Mouse (Mus musculus) limb, embryonic 11.5 days (tissue): ENCODE results near the gene Commd1. TPM values are rescaled to one million over a fixed set of nuclear protein-coding genes. Genes with fewer than 3 reads are reported as not detected.

Experiments
- ATAC-seq: fragments of 200-750 bp; cut with Nextera tagmentation; 2 replicates; pipeline ENCODE4 v1.8.0; 2017; ENCODE audit warnings: low read depth; ENCODE audit not compliant: insufficient number of reproducible peaks, low FRiP score, low TSS enrichment
- DNase-seq: peaks from one replicate; pipeline ENCODE4 v3.0.0-alpha.2; 2015; ENCODE audit warnings: low spot score
- H3K27ac ChIP-seq: fragments of 300-500 bp; sonication (generic); replicated peaks from 2 replicates; pipeline ENCODE4 v1.5.1; 2014; ENCODE audit warnings: low read depth, mild to moderate bottlenecking, low read length
- H3K27me3 ChIP-seq: fragments of 300-500 bp; sonication (generic); 2 replicates; pipeline ENCODE4 v1.6.1; 2014; ENCODE audit warnings: mild to moderate bottlenecking, low read length, mixed read lengths; ENCODE audit not compliant: control insufficient read depth, insufficient read depth
- H3K36me3 ChIP-seq: fragments of 300-500 bp; sonication (generic); 2 replicates; pipeline ENCODE4 v1.6.1; 2014; ENCODE audit warnings: mild to moderate bottlenecking, low read length, moderate library complexity, mixed read lengths; ENCODE audit not compliant: control insufficient read depth, insufficient read depth
- H3K4me1 ChIP-seq: fragments of 300-500 bp; sonication (generic); 2 replicates; pipeline ENCODE4 v1.6.1; 2014; ENCODE audit warnings: low read length, mixed read lengths; ENCODE audit not compliant: control insufficient read depth, insufficient read depth
- H3K4me2 ChIP-seq: fragments of 300-500 bp; sonication (generic); 2 replicates; pipeline ENCODE4 v1.6.1; 2014; ENCODE audit warnings: low read depth, mild to moderate bottlenecking, moderate library complexity; ENCODE audit not compliant: severe bottlenecking
- H3K4me3 ChIP-seq: fragments of 300-500 bp; sonication (generic); 2 replicates; pipeline ENCODE4 v1.5.1; 2014; ENCODE audit warnings: low read depth, low read length
- H3K9ac ChIP-seq: fragments of 300-500 bp; sonication (generic); 2 replicates; pipeline ENCODE4 v1.6.1; 2014; ENCODE audit warnings: mild to moderate bottlenecking, low read length
- H3K9me3 ChIP-seq: fragments of 300-500 bp; sonication (generic); 2 replicates; pipeline ENCODE4 v1.6.1; 2016; ENCODE audit warnings: low read length; ENCODE audit not compliant: control insufficient read depth
- WGBS: fragments of 180-500 bp; shearing (Covaris S2); extraction: QIAGEN DNeasy Blood & Tissue Kit; methylation state at CpG from one replicate; pipeline ENCODE4 v1.1.7; 2014; 5-methylcytosine and 5-hydroxymethylcytosine counted together
- polyA plus RNA-seq: library from polyadenylated mRNA; unstranded; fragments of >200 nt; fragmentation: Nextera tagmentation; extraction: Ambion mirVana; gene quantifications from 2 replicates; pipeline ENCODE4 v1.2.1, GENCODE M21; 2014

Commd1 gene
- polyA plus RNA-seq, 1 experiment from 2014 or later = 417 TPM

GRCm38 (mm10) chr11:22906453-22906865 lies 75.7 kb downstream of the Commd1 start:
- Histone ChIP-seq H3K4me2 (no peak overlapping the region), H3K27ac (no peak overlapping the region), H3K4me3 (no peak overlapping the region), H3K36me3 (no peaks in the 10 kb centered on the region), H3K27me3 (no peaks in the 10 kb centered on the region), H3K9ac (no peak overlapping the region), H3K4me1 (no peaks in the 10 kb centered on the region), H3K9me3 (no peaks in the 10 kb centered on the region)
- ATAC-seq (no peak), DNase-seq (no peak)

- no peak for ATAC-seq
- no peak for DNase-seq
- Histone ChIP-seq H3K9me3 (no peaks in the 10 kb centered on the region), H3K4me2 (no peak overlapping the region), H3K36me3 (no peaks in the 10 kb centered on the region), H3K4me3 (no peak overlapping the region), H3K9ac (no peak overlapping the region), H3K27me3 (no peaks in the 10 kb centered on the region), H3K27ac (no peak overlapping the region), H3K4me1 (no peaks in the 10 kb centered on the region)
- 86% methylated on average over 2 of the region's 2 CpGs for WGBS
Observed at GRCm38 (mm10) chr11:22902923-22903322, 79.3 kb downstream of the Commd1 start.

- Histone ChIP-seq H3K36me3 (no peaks in the 10 kb centered on the region), H3K4me1 (no peaks in the 10 kb centered on the region), H3K4me2 (no peak overlapping the region), H3K4me3 (no peak overlapping the region), H3K9ac (no peak overlapping the region), H3K9me3 (no peaks in the 10 kb centered on the region), H3K27ac (no peak overlapping the region), H3K27me3 (no peaks in the 10 kb centered on the region)
- WGBS = 81% methylated on average over 3 of the region's 3 CpGs
- no peak for DNase-seq
- ATAC-seq = no peak
Observed at GRCm38 (mm10) chr11:22900041-22900440, 82.1 kb downstream of the Commd1 start.

- Histone ChIP-seq H3K9me3 (no peaks in the 10 kb centered on the region), H3K4me3 (no peak overlapping the region), H3K27ac (no peak overlapping the region), H3K9ac (no peak overlapping the region), H3K4me2 (no peak overlapping the region), H3K36me3 (no peaks in the 10 kb centered on the region), H3K27me3 (no peaks in the 10 kb centered on the region), H3K4me1 (no peaks in the 10 kb centered on the region)
- 93% methylated on average over 4 of the region's 4 CpGs for WGBS
- DNase-seq (no peak), ATAC-seq (no peak)
Observed at GRCm38 (mm10) chr11:22897642-22898041, 84.5 kb downstream of the Commd1 start.

GRCm38 (mm10) chr11:22897127-22897526 lies 85.1 kb downstream of the Commd1 start:
- Histone ChIP-seq H3K9ac (no peak overlapping the region), H3K9me3 (no peaks in the 10 kb centered on the region), H3K4me1 (no peaks in the 10 kb centered on the region), H3K27me3 (no peaks in the 10 kb centered on the region), H3K27ac (no peak overlapping the region), H3K4me2 (no peak overlapping the region), H3K36me3 (no peaks in the 10 kb centered on the region), H3K4me3 (no peak overlapping the region)
- ATAC-seq (no peak), DNase-seq (no peak)
- WGBS = 87% methylated on average over 4 of the region's 4 CpGs

- no peak for DNase-seq
- H3K27ac ChIP-seq = no peak overlapping the region
- H3K9me3 ChIP-seq = no peaks in the 10 kb centered on the region
- 37% methylated on average over 3 of the region's 3 CpGs for WGBS
- no peak overlapping the region for H3K9ac ChIP-seq
- no peaks in the 10 kb centered on the region for H3K27me3 ChIP-seq
- H3K36me3 ChIP-seq = no peaks in the 10 kb centered on the region
- no peak overlapping the region for H3K4me3 ChIP-seq
- ATAC-seq = no peak
- no peak overlapping the region for H3K4me2 ChIP-seq
- H3K4me1 ChIP-seq = no peaks in the 10 kb centered on the region
Observed at GRCm38 (mm10) chr11:22893075-22893474, 89.1 kb downstream of the Commd1 start.

GRCm38 (mm10) chr11:22892466-22892865 lies 89.7 kb downstream of the Commd1 start:
- no peak for DNase-seq
- no peaks in the 10 kb centered on the region for H3K9me3 ChIP-seq
- H3K4me3 ChIP-seq = no peak overlapping the region
- H3K27me3 ChIP-seq = no peaks in the 10 kb centered on the region
- no peak overlapping the region for H3K27ac ChIP-seq
- 78% methylated on average over 6 of the region's 6 CpGs for WGBS
- no peak overlapping the region for H3K4me2 ChIP-seq
- no peak overlapping the region for H3K9ac ChIP-seq
- ATAC-seq = no peak
- no peaks in the 10 kb centered on the region for H3K4me1 ChIP-seq
- H3K36me3 ChIP-seq = no peaks in the 10 kb centered on the region

- Histone ChIP-seq H3K4me3 (no peak overlapping the region), H3K4me1 (no peaks in the 10 kb centered on the region), H3K27ac (no peak overlapping the region), H3K36me3 (no peaks in the 10 kb centered on the region), H3K9me3 (no peaks in the 10 kb centered on the region), H3K4me2 (no peak overlapping the region), H3K9ac (no peak overlapping the region), H3K27me3 (no peaks in the 10 kb centered on the region)
- WGBS = 87% methylated on average over 7 of the region's 7 CpGs
- ATAC-seq (no peak), DNase-seq (no peak)
Observed at GRCm38 (mm10) chr11:22891876-22892275, 90.3 kb downstream of the Commd1 start.

GRCm38 (mm10) chr11:22891242-22891641 lies 90.9 kb downstream of the Commd1 start:
- H3K9me3 ChIP-seq = no peaks in the 10 kb centered on the region
- 75% methylated on average over 9 of the region's 9 CpGs for WGBS
- no peaks in the 10 kb centered on the region for H3K27me3 ChIP-seq
- H3K4me3 ChIP-seq = no peak overlapping the region
- no peaks in the 10 kb centered on the region for H3K36me3 ChIP-seq
- H3K4me1 ChIP-seq = no peaks in the 10 kb centered on the region
- H3K4me2 ChIP-seq = no peak overlapping the region
- DNase-seq = no peak
- no peak for ATAC-seq
- no peak overlapping the region for H3K27ac ChIP-seq
- H3K9ac ChIP-seq = no peak overlapping the region
